Mouse (Mus musculus): ENCODE data around the gene Ly6g5b.
A peak's percentile ranks its signal among the peaks of the same experiment; 100 is the strongest.

The Ly6g5b gene

GRCm38 (mm10) chr17:35106522-35106921 is 8.7 kb downstream of the Ly6g5b start:
- DNase-seq (ENCODE audit: low read depth, low spot score) = no peak

DNA sequence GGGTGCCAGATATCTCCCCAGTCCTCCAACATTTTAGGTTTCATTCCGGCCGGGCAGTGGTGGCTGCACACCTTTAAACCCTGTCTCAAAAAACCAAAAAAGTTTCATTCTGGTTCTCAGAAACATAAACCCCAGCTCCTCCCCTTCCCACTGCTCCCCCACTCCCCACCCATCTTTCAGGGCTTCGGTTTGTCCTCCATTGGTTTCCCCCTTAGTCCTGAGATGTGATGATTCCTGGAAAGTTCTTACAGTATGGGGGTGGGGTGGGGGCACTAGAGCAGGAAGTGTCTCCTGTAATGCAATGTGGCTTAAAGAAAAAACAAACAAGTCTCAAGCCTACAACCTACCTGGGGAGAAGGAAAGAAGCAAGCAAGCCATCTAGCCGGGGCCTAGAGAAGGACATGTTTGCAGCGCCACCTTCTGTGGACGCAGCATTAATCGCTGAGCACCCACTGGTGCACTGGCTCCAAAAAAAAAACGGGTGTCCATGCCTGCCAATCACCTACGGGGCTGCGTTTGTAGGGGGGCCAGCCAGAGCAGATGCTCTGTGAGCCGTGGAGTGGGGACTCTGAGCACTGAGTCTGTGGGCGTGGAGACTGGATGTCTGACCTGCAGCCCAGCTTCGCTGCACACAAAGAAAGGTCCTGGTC is 9.4 kb downstream of the Ly6g5b start:
- DNase-seq (ENCODE audit: low read depth, low spot score) = peak; percentile 63

GRCm38 (mm10) chr17:35104754-35105153 is 10.5 kb downstream of the Ly6g5b start:
- DNase-seq (ENCODE audit: low read depth, low spot score) = no peak

DNA sequence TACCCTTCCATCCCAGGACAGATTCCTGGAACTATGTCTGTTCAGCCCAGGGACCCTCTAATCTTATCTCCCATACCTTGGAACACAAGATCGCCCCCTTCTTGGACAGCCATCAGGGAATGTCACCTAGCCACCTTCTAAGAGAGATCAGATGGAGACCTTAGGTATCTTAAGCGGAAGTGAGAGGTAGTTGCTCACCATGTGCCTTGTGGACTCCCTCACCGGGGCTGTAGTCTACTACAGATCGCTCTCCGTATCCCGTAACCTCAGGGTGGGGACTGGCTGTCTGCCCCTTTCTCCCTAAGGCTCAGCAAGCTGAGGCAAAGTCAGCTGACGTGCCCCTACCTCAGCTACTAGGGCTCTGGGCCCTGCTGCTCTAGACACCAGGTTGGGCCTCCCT is 11.1 kb downstream of the Ly6g5b start:
- DNase-seq (ENCODE audit: low read depth, low spot score) = no peak

GRCm38 (mm10) chr17:35103221-35103690 is 12.0 kb downstream of the Ly6g5b start:
- DNase-seq (ENCODE audit: low read depth, low spot score) = no peak

GRCm38 (mm10) chr17:35102299-35102698 is 12.9 kb downstream of the Ly6g5b start:
- DNase-seq (ENCODE audit: low read depth, low spot score) = no peak

DNA sequence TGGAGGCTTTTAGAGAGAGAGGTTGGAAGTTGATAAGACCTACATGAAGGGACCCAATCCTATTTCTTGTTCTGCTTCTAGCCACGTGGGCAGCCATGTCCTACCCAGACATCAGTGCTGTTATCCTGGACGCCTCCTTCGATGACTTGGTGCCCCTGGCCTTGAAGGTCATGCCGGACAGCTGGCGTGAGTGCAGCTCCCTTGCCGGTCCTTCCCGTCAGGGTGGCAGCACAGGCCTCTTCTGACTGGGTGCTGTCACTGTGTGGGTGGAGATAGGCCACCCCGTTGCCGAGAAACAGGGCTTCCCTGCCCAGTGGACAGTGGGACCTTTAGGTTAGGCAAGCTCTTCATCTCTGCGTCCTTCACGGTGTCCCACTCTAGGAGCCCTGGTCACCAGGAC is 14.1 kb downstream of the Ly6g5b start:
- no peak for DNase-seq (ENCODE audit: low read depth, low spot score)

DNA sequence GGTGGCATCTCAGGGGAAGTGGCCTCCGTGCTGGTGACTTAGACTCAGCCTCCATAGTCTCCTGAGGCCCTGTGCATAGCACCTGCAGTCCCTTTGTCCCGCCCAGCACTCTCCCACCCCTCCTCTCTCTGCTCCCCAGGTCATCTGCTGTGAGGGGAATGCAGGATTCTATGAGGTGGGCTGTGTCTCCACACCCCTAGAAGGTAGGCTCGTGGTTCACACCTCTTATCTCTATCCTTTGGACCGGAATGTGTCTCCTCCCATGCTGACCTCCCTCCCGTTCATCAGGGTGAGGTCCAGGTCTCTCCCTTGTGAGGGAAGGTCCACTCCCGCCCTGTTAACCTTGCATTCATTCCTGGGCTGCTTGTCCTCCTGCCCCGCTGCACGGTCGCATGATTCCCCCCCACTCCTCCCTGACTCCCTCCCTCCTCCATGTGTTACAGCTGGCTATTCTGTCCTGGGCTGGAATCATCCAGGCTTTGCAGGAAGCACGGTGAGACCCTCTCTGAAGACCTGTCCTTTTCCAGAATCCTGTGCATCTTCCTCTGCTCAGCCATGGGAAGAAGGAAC is 14.9 kb downstream of the Ly6g5b start:
- DNase-seq (ENCODE audit: low read depth, low spot score) = no peak

DNA sequence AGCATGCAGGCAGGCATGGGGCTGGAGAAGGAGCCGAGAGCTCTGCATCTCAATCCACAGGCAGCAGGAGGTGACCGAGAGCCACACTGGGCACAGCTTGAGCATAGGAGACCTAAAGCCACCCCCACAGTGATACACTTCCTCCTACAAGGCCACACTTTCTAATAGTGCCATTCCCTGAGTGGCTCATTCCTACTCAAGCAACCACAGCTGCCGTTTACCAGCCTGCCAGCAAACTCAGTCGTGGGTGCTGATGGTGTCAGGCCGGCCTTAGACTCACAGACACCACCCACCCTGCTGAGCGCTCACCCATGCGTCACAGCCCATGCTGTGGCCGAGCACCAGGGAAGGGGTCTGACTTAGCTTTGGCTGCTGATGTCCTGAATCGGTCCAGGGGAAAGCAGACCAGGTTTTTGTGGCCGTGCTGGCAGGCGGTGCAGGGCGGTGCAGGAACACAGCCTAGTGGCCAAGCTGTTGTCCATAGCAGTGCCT is 18.0 kb downstream of the Ly6g5b start:
- DNase-seq (ENCODE audit: low read depth, low spot score) = no peak

DNA sequence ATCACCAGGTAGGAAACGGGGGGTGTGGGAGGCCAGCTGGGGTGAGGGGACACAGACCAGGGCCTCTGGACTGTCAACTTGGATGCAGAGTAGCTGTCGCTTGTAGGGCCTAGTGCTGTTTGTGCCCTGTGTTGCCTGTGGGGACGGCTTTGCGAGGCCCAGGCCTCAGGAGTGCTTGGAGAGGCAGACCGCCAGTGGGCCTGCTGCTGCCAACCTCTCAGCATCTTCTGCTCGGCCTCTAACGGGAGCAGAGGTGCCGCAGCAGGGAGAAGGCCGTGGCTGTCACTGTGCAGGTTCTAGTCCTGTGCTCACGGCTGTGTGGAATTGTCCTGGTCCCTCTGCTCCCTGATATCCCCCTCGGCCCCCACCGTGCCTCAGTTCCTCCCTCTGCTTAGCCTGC is 18.6 kb downstream of the Ly6g5b start:
- DNase-seq (ENCODE audit: low read depth, low spot score) = no peak

DNA sequence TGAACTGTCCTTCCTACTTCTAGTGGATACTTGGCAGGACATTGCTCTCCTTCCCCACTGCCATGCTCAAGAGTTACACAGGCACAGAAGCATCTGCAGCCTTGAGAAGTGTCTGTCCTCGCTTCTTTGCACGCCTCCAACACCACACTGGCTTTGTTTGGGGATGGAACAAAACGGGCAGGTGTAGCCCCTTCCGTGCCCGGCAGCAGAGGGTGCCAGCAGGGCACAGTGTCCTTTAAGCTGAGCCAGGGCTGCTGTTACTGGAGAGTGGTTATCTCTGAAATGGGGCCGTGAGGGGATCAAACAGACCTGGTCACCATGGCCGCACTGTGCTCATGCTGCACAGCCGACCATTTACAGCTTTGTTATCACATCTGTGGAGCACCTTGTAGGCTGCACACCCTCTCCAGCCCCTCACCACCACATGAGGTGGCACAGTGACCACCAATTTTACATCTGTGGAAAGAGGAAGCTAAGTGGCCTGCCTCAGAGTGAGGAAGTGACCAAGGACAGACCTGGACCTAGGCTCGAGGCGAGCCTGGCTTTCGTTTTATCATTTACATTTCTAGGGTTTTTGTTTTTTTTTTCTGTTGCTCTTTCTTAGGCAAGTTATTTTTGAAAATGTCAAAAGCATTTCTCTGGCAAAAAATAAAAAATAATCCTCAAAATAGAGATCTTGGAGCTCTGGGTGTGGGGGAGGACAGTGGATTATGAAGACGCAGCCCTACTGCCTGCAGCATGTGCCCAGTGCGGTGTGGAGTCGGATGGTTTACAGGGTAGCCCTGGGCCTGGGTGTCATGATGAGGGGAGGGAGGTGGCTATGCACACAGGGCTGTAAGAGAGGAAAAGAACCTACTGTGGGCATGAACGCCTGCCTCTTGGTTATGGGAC is 20.5 kb downstream of the Ly6g5b start:
- no peak for DNase-seq (ENCODE audit: low read depth, low spot score)

GRCm38 (mm10) chr17:35092403-35093198 is 22.6 kb downstream of the Ly6g5b start:
- no peak for DNase-seq (ENCODE audit: low read depth, low spot score)

GRCm38 (mm10) chr17:35090166-35090932 is 24.9 kb downstream of the Ly6g5b start:
- no peak for DNase-seq (ENCODE audit: low read depth, low spot score)

DNA sequence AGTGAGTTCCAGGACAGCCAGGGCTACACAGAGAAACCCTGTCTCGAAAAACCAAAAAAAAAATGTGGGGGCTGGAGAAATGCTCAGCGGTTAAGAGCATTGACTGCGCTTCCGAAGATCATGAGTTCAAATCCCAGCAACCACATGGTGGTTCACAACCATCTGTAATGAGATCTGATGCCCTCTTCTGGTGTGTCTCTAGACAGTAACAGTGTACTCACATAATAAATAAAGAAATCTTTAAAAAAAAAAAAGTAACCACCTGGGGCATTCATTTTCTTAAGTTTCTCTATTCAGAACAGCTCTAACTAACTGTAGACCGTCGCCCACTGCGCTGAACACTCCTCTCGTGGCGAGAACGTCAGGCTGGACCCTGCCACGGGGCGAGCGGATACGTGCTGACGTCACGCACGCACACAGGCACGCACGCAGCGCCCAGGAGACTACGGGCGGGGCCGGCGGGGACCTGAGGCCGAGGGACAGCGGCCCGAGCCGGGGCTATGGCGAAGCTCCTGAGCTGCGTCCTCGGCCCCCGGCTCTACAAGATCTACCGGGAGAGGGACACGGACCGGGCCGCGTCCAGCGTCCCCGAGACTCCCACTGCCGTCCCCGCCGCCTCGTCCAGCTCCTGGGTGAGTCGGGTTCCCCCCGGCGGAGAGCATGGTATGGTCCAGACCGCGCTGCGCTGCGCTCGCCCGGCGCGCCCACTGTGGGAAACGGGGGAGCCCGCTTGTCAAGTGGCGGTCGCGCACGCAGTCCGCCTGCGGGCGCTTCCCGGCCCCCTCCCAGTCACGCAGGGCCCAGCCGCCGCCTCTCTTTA is 26.2 kb downstream of the Ly6g5b start, which contains the start of gene Abhd16a:
Gene Abhd16a, plus strand, starts transcription at position 439 of the 820 bp plus-strand sequence.
- peak; percentile 96 for DNase-seq (ENCODE audit: low read depth, low spot score)

GRCm38 (mm10) chr17:35088151-35088550 is 27.1 kb downstream of the Ly6g5b start:
- DNase-seq (ENCODE audit: low read depth, low spot score) = peak; percentile 37

DNA sequence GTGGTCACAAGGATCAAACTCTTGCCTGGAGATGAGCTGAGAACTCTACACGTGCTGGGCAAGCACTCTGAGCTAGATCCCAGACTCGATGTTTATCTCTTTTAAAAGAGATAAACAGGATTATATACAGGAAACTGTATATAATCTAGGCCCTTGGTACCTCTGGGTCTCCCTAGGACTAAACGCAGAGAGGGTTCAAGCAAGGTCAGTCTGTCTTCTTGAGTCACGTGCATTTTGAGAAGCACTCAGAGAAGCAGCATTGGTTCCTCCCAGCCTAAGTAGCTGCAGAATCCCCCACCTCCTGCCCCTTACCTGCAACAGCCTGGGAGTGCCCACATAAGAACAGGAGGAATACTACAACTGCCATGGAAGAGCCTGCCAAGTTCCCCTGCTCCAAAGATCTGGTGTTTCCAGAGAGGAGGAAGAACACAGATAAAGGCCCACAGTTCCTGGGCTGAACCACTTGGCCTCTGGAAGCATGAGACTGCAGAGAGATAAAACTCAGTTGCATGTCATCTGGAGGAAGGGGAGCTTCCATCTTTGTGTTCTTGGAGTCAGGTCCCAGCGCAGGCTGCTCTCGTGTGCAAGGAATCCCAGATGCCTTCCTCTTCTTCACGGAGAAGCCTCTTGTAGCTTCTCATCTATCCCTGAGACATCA is 29.9 kb downstream of the Ly6g5b start, which contains the start of gene Ly6g6f:
Gene Ly6g6f, minus strand, starts transcription at position 403 of the 658 bp plus-strand sequence.
- no peak for DNase-seq (ENCODE audit: low read depth, low spot score)

DNA sequence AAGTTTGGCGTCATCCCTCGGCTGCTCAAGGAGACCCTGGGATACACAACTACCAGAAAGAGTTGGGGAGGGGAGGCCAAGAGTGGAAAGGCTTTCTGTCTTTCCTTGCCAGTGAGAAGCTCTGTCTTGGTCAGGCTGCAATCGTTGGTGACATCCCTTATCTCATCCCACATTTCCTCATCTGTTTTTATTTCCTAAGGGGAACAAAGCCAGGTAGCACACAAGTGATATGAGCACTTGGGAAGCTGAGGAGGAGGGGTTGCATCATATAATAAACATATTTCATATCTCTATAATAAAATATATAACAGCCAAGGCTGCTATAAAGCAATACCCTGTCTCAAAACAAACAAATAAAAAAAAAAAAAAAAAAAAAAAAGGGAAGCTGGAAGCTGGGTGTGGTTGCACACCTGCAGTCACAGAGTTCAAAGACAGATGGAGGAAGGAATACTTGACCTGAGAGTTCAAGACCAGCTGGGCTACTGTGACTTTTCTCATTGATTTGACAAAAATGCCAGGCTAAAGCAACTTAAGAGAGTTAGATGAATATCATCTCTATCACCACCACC is 31.2 kb downstream of the Ly6g5b start:
- no peak for DNase-seq (ENCODE audit: low read depth, low spot score)

- DNase-seq (ENCODE audit: low read depth, low spot score) = no peak
These were observed 32.2 kb downstream of the Ly6g5b start for GRCm38 (mm10) chr17:35082841-35083576.
